Mouse (Mus musculus) lung, postnatal 4 days (tissue): ENCODE results near the gene Gpc3.
A peak's percentile ranks its signal among the peaks of the same experiment; 100 is the strongest.

Source experiments
- DNase-seq, 2 experiments: peaks; one replicate each; pipeline ENCODE4 v3.0.0; 2021

Gpc3 gene

DNA sequence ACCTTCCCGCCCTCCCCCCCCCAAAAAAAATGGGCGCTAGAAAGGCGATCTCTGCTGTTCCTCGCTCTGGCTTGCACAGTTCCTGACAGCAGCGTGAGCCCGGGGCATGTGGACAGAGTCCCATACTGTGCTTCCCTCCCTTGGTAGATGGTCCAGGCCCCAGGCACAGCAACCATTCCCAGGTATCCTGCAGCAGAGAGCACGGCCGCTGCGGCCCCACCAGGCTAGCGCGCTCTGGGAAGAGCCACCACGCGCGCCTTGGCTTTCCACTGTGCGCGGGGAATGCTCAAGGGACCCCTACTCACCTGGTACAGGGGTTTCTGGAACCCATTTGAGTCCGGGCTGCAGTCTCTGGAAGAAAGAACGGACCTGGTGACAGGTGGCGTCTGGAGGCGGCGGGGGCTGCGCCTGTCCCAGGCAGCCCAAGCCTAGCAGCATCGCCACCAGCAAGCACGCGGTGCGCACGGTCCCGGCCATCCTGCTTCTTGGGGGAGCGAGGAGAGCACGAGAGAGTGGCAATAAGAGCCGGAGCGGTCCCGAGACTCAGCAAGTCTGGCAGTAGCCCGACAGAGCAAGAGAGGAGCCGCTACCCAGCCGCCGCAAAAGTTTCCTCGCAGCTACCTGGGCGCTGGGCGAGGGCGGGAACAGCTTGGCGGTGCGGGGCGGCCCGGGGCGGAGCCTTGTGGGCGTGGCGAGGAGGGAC lies at the start of gene Gpc3:
TSS of gene Gpc3 (minus strand) at position 623 of the 703 bp plus-strand sequence.
- peak in 1 of 2 experiments; percentile 79 for DNase-seq

GRCm38 (mm10) chrX:52651975-52652374 lies 38.2 kb upstream of the Gpc3 start:
- peak; percentile 31 to 47 for DNase-seq

DNA sequence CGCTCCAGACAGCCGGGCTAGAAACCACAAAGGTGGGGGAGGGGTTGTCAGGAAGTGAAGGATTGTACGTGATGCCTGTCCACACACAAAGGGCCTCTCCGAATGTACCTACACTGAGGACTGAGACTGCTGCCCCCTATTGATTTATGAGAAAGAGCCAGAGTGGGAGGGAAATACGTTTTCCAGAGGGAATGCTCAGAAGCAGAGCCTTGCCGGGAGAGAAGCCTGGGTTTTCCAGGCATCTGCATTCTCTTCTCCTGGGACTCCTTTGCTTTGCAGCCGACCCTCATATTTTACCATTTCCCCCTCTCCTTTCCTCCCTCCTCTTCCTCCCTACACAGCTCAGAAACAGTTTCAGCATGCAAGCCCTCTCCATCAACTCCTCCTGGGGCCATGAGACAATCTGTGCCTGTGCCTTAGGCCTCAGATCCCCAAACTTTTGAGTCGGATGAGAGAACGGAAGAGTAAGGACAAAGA lies 37.8 kb upstream of the Gpc3 start:
- DNase-seq = no peak

- DNase-seq = no peak
These were observed 35.4 kb upstream of the Gpc3 start for GRCm38 (mm10) chrX:52648910-52649785.

DNA sequence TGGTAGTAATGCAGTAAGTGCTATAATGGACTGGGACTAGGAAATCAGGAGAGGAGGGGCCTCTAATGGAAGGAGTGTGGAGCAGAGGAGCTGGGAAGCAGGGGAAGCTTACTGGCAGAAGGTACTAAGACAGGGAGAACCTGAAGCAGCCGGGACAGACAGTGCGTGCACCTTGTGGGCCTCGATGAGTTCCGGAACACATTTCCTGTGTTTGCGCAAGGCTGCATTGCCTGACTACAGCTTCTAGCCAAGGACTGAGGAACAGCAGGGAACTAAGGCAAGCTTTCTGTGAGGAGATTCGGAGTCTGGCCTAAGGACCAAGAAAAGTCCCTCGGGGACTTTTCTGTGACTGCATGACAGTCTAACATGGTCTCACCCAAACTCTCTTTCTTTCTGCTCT lies 30.6 kb upstream of the Gpc3 start:
- no peak for DNase-seq

DNA sequence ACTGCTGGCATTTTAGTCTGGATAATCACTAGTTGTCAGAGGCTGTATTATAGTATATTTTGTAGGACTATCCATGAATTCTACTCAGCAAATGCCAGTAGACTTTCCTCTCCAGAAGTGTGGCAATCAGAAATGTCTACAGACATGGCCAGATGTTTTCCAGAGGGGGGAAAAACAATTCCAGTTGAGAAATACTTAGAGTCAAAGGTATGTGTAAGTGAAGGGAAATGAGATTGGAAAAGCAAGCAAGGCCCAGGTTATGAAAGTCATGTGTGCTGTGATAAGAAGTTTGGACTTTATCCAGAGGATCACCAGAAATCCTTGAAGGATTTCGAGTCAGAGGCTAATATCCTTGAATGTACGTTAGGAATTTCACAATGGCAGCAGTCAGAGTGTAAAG lies 29.6 kb upstream of the Gpc3 start:
- no peak for DNase-seq

GRCm38 (mm10) chrX:52642126-52642525 lies 28.4 kb upstream of the Gpc3 start:
- no peak for DNase-seq

DNA sequence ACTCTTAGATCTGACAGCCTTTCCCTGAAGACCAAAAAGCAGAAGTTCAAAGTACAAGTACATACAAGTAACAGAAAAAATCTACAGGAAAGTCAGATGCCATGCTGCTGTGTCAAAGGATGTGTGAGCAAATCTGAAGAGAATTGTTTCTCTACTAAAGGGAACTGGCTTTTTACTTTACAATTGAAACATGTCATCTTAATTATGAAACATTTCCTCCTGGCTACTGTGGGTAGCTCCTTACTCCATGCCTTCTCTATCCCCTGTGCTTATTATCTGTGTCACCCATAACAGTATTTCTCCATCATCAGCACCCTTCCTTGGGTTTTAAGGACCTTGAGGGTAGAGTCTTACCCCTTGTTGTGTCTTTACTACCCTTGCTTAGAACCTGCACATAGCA lies 23.7 kb upstream of the Gpc3 start:
- no peak for DNase-seq

GRCm38 (mm10) chrX:52633976-52634375 lies 20.2 kb upstream of the Gpc3 start:
- no peak for DNase-seq

- no peak for DNase-seq
These were observed 19.1 kb upstream of the Gpc3 start for GRCm38 (mm10) chrX:52632688-52633324.

GRCm38 (mm10) chrX:52626963-52627716 lies 13.4 kb upstream of the Gpc3 start:
- DNase-seq = peak in 1 of 2 experiments; percentile 9

- no peak for DNase-seq
These were observed 4.1 kb upstream of the Gpc3 start for GRCm38 (mm10) chrX:52617813-52618212.

- no peak for DNase-seq
These were observed 2.4 kb upstream of the Gpc3 start for GRCm38 (mm10) chrX:52616152-52616551.

- peak in 1 of 2 experiments; percentile 83 for DNase-seq
These were observed 256 bp upstream of the Gpc3 start for GRCm38 (mm10) chrX:52614031-52614381.

GRCm38 (mm10) chrX:52612806-52613205 lies 944 bp downstream of the Gpc3 start:
- no peak for DNase-seq

- peak; percentile 12 to 32 for DNase-seq
These were observed 1.6 kb downstream of the Gpc3 start for GRCm38 (mm10) chrX:52611987-52612670.

DNA sequence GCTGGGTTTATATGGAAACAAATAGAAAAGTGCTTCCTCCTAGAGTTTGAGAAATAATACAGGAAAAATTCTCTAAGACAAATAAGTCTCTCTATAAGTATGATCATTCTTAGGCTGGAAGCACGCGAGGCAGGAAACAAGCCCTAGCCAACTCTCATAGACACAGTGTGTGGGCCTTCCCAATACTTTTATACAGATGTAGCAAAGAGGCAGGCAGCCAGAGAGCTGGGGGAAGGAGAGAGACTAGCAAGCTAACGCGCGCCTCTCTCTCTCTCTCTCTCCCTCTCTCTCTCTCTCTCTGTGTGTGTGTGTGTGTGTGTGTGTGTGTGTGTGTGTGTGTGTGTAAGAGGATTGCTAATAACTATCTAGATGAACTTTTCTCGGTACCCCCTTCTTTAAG lies 2.2 kb downstream of the Gpc3 start:
- no peak for DNase-seq

- DNase-seq = no peak
These were observed 10.6 kb downstream of the Gpc3 start for GRCm38 (mm10) chrX:52603143-52603542.

- DNase-seq = peak in 1 of 2 experiments; percentile 19
These were observed 14.5 kb downstream of the Gpc3 start for GRCm38 (mm10) chrX:52599246-52599645.

DNA sequence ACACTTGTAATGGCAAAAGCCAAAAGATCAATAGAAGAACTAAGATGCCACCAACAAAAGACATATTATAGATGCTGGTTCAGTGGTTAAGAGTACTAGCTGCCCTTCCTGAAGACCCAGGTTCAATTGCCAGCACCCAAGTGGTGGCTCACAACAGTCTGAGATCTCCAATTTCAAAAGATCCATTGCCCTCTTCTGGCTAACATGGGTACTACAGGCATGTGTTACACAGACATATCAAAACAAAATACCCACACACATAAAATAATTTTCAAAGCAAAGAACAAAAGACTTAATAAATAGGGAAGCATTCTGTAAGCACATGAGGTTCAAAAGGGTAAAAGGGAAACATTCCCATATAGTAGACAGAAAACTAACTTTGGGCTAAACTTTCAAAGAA lies 26.1 kb downstream of the Gpc3 start:
- no peak for DNase-seq

DNA sequence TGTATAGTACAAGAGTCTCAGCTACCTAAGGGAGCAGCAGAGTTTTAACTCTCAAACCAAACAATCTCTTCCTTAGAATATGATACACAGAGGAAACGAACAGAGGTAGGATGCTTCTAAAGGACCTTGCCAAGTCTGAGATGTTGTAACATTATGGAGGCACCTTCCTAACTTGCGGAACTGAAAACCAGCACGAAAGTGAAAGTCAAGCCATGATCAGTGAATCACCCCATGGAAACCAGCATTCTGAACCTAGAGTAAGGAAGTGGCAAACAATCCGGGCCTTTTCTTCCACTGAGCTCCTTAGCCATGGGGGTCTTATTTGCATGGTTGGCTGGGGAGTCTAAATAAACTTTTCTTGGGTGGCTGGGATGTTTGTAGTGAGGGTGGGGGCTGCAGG lies 53.8 kb downstream of the Gpc3 start:
- DNase-seq = no peak

- DNase-seq = no peak
These were observed 55.2 kb downstream of the Gpc3 start for GRCm38 (mm10) chrX:52558526-52558925.
